Mouse (Mus musculus): Measurements from ENCODE around the gene Gli2. TPM values are rescaled to one million over a fixed set of nuclear protein-coding genes. Genes with fewer than 3 reads are reported as not detected.

The Gli2 gene
- polyA plus RNA-seq, 1 experiment from 2014 or later, result 21.3 TPM

- Histone ChIP-seq H3K9me3 (no peaks in the 10 kb centered on the region), H3K36me3 (no peaks in the 10 kb centered on the region), H3K9ac (no peak overlapping the region), H3K4me1 (peaks cover 24% of the 10 kb centered on the region), H3K27ac (no peak overlapping the region), H3K4me2 (no peak overlapping the region), H3K27me3 (peaks cover 11% of the 10 kb centered on the region), H3K4me3 (no peak overlapping the region)
- no peak for ATAC-seq (ENCODE audit: insufficient number of reproducible peaks, insufficient read depth, low FRiP score, low TSS enrichment, low read depth)
- WGBS, result 52% methylated on average over 3 of the region's 3 CpGs
These were observed 265.9 kb downstream of the Gli2 start for GRCm38 (mm10) chr1:118787486-118787885.

Small RNAs within 50 kb of the gene (microRNA-seq; reads per million reads assigned to microRNA genes)
- not detected for gene Mir6346

Data from embryonic facial prominence, embryonic 13.5 days (tissue).